Mouse (Mus musculus) hematopoietic stem cell, adult 5-6 weeks (primary cell): Measurements from ENCODE around the gene Necab2. TPM values are rescaled to one million over a fixed set of nuclear protein-coding genes. Genes with fewer than 3 reads are reported as not detected.

ENCODE experiments used
- ATAC-seq, 2 experiments: fragments of 125-278 bp in 1 of 2; replicated peaks in 1 of 2; 2 replicates each; pipeline ENCODE4 v1.8.0; 2016 to 2017; ENCODE audit warnings: inconsistent platforms in 2 of 2, mild to moderate bottlenecking in 2 of 2, moderate number of reproducible peaks in 2 of 2, low read depth in 1 of 2, moderate TSS enrichment in 1 of 2; ENCODE audit not compliant: low FRiP score in 2 of 2, poor library complexity in 2 of 2, severe bottlenecking in 2 of 2, insufficient read depth in 1 of 2, low TSS enrichment in 1 of 2
- total RNA-seq: library from RNA; stranded (forward); fragments of 172-1452, 232-1000 nt; gene quantifications from 2 replicates; pipeline ENCODE4 v1.2.3, GENCODE M21; 2017

The Necab2 gene
- not detected in 2 replicates for total RNA-seq

- 0 out of 4 replicates have a peak, but pooled peaks of 1 of the 2 experiments have one; percentile 12 for ATAC-seq
Measured at GRCm38 (mm10) chr8:119446211-119446989, at the start of gene Necab2. Gene Necab2, plus strand, starts transcription at chr8:119446719.

- ATAC-seq, result no peak
Measured at GRCm38 (mm10) chr8:119398558-119398957, 48.0 kb upstream of the Necab2 start.

GRCm38 (mm10) chr8:119399255-119399654 lies 47.3 kb upstream of the Necab2 start:
- ATAC-seq, result no peak

DNA sequence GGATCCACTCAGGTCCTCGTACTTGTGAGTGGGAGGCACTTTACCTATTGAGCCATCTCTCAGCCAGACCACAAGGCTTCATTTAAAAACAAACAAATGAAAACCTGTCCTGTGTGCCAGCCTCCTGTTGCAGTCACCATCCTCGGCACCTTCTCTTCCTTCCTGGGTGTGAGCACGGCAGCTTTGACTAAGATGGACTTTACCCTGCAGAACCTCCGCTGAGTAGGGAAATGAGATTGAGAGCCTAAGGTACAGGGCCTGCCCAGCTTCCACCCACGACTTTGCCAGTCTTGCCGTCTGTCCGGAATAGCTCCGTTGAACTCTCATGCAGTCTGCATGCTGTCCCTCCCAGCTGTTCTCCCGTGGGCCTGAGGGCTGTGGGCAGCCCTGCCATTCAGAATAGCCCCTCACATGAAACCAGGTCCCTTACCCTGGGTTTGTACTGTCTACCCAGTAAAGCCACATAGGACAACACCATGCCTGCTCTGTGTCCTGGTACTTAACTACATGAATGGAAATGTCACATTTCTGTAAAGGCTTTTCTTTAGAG lies 46.3 kb upstream of the Necab2 start:
- ATAC-seq, result no peak

GRCm38 (mm10) chr8:119400904-119401303 lies 45.6 kb upstream of the Necab2 start:
- no peak for ATAC-seq

- ATAC-seq, result no peak
Measured at GRCm38 (mm10) chr8:119403912-119404311, 42.6 kb upstream of the Necab2 start.

DNA sequence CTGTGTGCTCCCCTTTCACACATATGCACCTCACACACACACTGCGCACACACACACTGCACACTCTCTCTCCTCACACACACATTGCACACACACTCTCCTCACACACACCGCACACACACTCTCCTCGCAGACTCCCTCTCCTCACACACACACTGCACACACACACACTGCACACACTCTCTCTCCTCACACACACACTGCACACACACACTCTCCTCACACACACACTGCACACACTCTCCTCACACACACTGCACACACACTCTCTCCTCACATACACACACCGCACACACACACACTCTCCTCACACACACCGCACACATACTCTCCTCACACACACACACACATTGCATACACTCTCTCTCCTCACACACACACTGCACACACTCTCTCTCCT lies 41.9 kb upstream of the Necab2 start:
- ATAC-seq, result no peak

- ATAC-seq, result no peak
Measured at GRCm38 (mm10) chr8:119408311-119408710, 38.2 kb upstream of the Necab2 start.

- peak; percentile 11 to 30; a peak in 3 of 4 replicates for ATAC-seq
Measured at GRCm38 (mm10) chr8:119412037-119412734, 34.3 kb upstream of the Necab2 start.

- ATAC-seq, result peak; percentile 71 to 90
Measured at GRCm38 (mm10) chr8:119412735-119413498, 33.6 kb upstream of the Necab2 start.

DNA sequence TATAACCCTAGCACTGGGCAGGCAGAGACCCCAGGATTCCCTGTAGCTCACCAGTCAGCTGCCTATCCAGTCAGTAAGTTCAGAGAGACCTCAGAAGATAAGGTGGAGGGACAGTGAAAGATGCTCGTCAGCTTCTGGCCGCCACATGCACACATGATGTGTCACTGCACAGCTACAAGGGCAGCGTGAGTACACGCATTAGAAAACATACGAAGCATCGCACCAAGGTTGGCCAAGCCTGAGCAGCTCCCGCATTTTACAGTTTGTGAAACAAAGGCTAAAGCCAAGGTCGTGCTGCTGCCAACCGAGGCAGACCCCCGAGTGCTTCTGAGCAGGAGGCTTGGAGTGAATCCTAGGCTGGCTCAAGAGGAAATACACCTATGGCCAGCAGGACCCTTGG lies 32.9 kb upstream of the Necab2 start:
- ATAC-seq, result no peak

- ATAC-seq, result no peak
Measured at GRCm38 (mm10) chr8:119420318-119420717, 26.2 kb upstream of the Necab2 start.

DNA sequence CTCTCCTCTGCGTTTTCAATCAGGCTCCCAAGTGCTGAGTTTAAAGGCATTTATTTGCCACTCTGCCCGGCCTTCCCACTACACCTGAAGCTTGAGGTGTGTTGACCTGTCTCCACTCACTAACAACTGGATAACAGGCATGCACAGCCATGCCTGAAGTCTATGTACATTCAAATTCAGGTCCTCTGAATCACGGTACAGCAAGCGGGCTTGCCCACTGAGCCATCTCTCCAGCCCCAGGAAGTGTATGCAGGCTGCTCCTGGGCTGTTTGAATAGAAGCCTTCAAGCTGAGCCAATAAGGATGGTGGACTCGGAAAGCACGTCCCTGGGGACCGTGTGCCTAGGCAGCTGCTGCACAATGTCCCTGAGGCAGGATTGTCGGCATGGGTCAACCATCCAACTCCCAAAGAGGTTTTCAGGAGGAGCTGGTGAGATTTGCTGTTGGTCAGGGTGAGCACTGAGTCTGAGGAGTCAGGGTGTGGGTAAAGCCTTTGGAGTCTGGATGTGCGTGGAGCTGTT lies 24.9 kb upstream of the Necab2 start:
- ATAC-seq, result no peak

- ATAC-seq, result peak; percentile 30 to 47
Measured at GRCm38 (mm10) chr8:119422123-119422711, 24.3 kb upstream of the Necab2 start.

GRCm38 (mm10) chr8:119423631-119424141 lies 22.8 kb upstream of the Necab2 start:
- ATAC-seq, result peak; percentile 74 to 78

- no peak for ATAC-seq
Measured at GRCm38 (mm10) chr8:119424199-119424733, 22.3 kb upstream of the Necab2 start.

DNA sequence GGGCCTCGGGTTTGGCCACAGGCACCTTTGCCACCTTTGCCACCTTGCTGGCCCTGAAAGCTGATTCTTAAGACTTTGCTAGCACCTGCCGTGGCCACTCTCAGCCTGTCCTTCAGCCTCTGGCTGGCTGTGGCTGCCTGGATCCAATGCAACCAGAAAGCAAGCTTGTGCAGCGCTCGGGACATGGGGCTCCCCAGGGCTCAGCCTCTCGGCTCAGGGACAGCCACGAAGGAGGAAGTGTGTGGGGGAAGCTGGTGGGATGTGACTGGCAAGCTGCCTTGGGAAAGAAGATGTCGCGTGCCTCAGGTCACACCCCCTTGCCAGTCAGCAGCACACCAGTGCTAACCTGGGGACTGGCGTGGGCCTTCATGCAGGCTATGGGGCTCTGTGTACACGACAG lies 21.8 kb upstream of the Necab2 start:
- peak; percentile 25 to 40 for ATAC-seq
